Comparison of ENCODE assay signal across 34 mouse cellular contexts in the genomic region with DNA sequence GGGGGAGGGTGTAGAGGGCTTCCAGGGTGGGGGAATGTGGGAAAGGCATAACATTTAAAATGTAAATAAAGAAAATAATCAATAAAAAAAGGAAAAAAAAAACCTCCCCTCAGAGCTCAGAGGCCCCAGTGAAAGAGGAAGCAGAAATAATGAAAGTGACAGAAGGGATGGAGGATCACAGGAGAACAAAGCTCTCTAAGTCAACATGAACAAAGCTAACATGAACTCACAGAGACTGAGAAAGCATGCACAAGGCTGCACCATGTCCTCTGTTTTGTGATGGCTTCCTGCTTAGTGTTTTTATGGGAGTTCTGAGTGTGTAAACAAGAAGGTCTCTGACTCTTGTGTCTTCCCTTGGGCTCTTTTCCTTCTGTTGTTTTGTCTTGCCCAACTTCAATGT.
"Had no signal": no experiment of that assay in that cellular context is flagged by ENCODE, and none has a peak within 500 bp of the region (broad histone marks: within the 10 kb centered on the region; RNA-seq: fewer than 3 reads in every experiment).

No protein-coding gene starts in this region.

- H3K9ac ChIP-seq: heart, embryonic 12.5 days; heart, embryonic 13.5 days; heart, embryonic 15.5 days; hindbrain, embryonic 12.5 days; hindbrain, embryonic 13.5 days; hindbrain, embryonic 14.5 days; hindbrain, embryonic 15.5 days; intestine, embryonic 15.5 days; kidney, embryonic 15.5 days had no signal

- H3K4me3 ChIP-seq: heart, embryonic 10.5 days; heart, embryonic 12.5 days; heart, embryonic 13.5 days; heart, embryonic 15.5 days; hindbrain, embryonic 10.5 days; hindbrain, embryonic 12.5 days; hindbrain, embryonic 13.5 days; hindbrain, embryonic 15.5 days; intestine, embryonic 15.5 days; kidney, embryonic 15.5 days; layer of hippocampus, adult 2 months had no signal

- H3K36me3 ChIP-seq: heart, embryonic 10.5 days; heart, embryonic 12.5 days; heart, embryonic 13.5 days; heart, embryonic 15.5 days; hindbrain, embryonic 10.5 days; hindbrain, embryonic 12.5 days; hindbrain, embryonic 13.5 days; hindbrain, embryonic 15.5 days; intestine, embryonic 15.5 days; kidney, embryonic 15.5 days had no signal

- H3K4me2 ChIP-seq: heart, embryonic 11.5 days; heart, embryonic 12.5 days; heart, embryonic 13.5 days; heart, embryonic 15.5 days; hindbrain, embryonic 12.5 days; hindbrain, embryonic 13.5 days; hindbrain, embryonic 14.5 days; hindbrain, embryonic 15.5 days; intestine, embryonic 15.5 days; kidney, embryonic 15.5 days had no signal

- H3K4me1 ChIP-seq: heart, embryonic 10.5 days; heart, embryonic 12.5 days; heart, embryonic 13.5 days; heart, embryonic 15.5 days; hindbrain, embryonic 10.5 days; hindbrain, embryonic 12.5 days; hindbrain, embryonic 13.5 days; hindbrain, embryonic 15.5 days; intestine, embryonic 15.5 days; kidney, embryonic 15.5 days had no signal

- H3K27me3 ChIP-seq: heart, embryonic 12.5 days; heart, embryonic 13.5 days; heart, embryonic 15.5 days; hindbrain, embryonic 12.5 days; hindbrain, embryonic 13.5 days; hindbrain, embryonic 15.5 days; intestine, embryonic 15.5 days; kidney, embryonic 15.5 days had no signal

- DNase-seq: heart, postnatal 10 days; heart, postnatal 14 days; heart, postnatal 36 days; heart, postnatal 4 days; kidney, adult 11 months; kidney, adult 18-20 months; kidney, adult 2 months; kidney, adult 8-10 months; kidney, adult 9 months; kidney, postnatal 10 days; kidney, postnatal 25 days; kidney, postnatal 36 days; kidney, postnatal 4 days; layer of hippocampus, adult 9-11 months; layer of hippocampus, postnatal 36 days had no signal

- H3K27ac ChIP-seq: heart, embryonic 10.5 days; heart, embryonic 13.5 days; heart, embryonic 15.5 days; hindbrain, embryonic 10.5 days; hindbrain, embryonic 12.5 days; hindbrain, embryonic 13.5 days; hindbrain, embryonic 14.5 days; hindbrain, embryonic 15.5 days; hindbrain, postnatal 0 days; intestine, embryonic 15.5 days; kidney, embryonic 15.5 days; kidney, postnatal 0 days; layer of hippocampus, adult 2 months had no signal

- ATAC-seq: hindbrain, embryonic 16.5 days; hindbrain, postnatal 0 days; inflammation-experienced regulatory T-cells, adult 6 months; intestine, embryonic 15.5 days; intestine, embryonic 16.5 days; intestine, postnatal 0 days had no signal

- H3K9me3 ChIP-seq: heart, embryonic 10.5 days; heart, embryonic 12.5 days; heart, embryonic 13.5 days; heart, embryonic 15.5 days; hindbrain, embryonic 10.5 days; hindbrain, embryonic 12.5 days; hindbrain, embryonic 13.5 days; hindbrain, embryonic 15.5 days; intestine, embryonic 15.5 days; kidney, embryonic 15.5 days had no signal
